Mouse (Mus musculus) MN1 (cell line): ENCODE results near the gene Taldo1.
A peak's percentile ranks its signal among the peaks of the same experiment; 100 is the strongest.

Experiments used
- DNase-seq: peaks from one replicate; pipeline ENCODE4 v3.0.0-alpha.2; 2016; ENCODE audit warnings: low spot score

Gene Taldo1

DNA sequence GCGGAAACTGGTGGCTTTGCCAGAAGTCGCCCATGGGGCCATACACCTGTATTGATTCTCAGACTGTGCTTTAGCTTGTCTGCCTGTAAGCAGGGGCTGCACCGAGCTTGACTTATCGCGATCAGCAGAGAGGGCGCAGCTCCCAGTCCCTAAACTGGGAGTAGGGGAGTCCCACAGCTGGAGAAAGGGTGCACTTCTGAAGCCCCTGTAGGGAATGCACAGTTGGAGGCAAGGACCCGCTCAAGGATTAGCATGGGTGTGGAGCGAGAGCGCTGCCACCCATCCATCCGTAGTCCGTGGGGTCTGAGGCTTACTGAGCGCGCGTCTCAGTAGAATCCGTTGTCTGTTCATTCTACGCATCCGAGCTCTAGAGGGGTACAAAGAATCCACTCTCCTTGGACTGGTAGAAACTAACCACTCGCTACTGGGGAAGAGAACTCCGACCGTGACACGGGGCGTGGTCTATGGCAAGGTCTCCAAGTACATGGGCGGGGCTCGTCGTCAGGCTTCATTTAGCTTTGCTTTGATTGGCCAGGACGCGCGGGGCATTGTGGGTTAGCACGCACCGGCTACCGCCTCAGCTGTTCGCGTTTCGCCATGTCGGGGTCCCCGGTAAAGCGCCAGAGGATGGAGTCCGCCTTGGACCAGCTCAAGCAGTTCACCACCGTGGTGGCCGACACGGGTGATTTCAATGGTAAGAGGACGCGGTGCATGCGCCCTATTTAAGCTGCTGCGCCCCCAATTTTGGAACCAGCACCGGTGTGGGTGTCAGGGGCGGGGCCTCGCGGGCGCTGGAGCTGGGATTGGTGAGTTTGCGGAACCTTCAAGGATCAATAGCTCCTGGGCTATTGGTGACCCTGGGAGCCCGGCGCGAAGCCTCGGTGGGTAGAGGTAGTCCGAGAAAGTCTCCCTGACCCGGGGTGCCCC, at the start of gene Taldo1:
Gene Taldo1, plus strand, starts transcription at position 575 of the 927 bp plus-strand sequence.
- DNase-seq = peak; percentile 95

DNA sequence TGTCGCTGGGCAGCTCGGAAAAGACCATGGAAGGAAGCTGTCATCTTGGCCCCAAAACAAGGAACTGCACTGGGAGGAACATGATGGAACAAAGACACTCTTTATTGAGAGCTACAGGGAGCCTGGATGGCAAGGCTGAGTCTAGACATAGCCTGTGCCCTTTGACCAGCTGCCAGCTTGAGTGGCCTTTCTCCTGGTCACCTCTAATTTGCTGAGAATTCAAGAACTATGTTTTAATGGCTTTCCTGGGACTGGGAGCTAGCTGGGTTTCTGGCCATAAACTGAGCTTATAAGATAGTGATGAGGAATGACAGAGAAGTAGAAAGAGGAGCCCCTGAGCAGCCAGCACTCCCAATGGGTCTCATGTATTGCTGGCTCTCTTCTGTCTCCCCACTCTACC, 48.8 kb upstream of the Taldo1 start:
- no peak for DNase-seq

DNA sequence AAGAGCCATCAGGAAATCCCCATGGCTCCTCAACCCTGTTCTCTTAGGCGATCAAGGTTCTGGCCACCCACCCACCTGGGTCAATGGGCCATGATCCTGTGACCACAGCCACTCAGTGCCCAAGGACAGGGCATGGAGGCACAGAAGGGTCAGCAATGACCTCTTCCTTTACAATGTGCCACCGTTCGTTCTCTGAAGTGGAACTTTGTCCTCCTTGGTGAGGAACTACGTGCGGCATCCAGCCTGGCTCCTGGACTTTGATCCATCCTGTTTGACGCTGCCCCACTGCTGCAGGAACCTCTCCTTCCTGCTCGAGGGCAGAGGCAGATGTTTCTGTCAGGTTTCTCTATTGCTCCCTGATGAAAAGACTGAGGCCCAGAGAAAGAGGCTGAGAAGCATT, 48.3 kb upstream of the Taldo1 start:
- DNase-seq = no peak

DNA sequence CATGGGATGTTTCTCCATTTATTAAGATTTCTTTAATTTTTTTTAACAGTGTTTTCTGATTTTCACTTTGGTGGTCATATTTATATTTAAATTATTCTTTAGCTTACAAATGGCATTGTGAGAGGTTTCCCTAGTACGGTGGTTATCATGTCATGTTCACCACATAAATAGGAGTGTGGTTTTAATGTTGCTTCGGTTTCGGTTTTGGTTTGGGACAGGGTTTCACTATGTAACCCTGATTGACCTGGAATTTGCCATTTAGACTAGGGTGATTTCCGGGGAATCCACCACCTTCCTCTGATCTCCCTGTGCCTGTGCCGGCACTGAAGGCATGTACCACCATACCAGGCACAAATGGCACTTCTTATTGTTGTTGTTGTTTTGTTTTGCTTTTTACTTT, 47.2 kb upstream of the Taldo1 start:
- no peak for DNase-seq

DNA sequence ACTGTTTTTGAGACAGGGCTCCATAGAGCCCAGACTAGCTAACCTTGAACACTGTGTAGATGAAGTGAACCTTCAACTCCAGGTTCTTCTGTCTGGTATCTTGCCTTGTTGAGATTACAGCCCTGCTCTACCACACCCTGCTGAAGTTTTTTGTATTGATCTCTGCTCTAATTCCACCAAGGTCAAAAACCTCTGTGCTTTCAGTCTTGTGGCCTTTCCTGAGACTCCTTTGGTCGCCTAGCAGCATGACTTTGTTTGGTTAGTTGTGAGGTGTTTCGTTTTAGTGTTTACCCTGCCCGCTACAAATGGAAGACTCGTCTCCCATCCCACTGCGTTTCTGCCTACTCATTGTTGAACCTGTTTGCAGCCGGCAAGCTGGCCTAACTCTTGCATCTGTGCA, 40.9 kb upstream of the Taldo1 start:
- no peak for DNase-seq

DNA sequence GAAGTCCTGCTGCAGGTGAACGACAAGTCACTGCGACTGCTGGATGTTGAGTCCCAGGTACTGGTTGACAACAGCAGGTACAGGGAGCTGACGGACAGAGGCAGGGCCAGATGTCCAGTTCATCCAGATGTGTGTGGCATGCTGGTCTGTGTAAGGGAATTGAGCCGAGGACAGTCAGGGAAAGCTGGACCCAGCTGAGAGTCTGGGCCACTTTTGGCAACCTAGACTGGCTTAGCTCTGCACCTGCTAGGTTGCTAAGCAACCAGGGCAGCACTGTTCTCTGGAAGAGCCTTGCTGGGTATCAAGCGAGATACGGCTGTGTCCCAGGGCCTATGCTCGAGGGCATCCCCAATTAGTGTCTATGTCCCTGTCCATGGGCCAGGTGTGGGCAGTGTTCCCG, 36.9 kb upstream of the Taldo1 start:
- peak; percentile 29 for DNase-seq

DNA sequence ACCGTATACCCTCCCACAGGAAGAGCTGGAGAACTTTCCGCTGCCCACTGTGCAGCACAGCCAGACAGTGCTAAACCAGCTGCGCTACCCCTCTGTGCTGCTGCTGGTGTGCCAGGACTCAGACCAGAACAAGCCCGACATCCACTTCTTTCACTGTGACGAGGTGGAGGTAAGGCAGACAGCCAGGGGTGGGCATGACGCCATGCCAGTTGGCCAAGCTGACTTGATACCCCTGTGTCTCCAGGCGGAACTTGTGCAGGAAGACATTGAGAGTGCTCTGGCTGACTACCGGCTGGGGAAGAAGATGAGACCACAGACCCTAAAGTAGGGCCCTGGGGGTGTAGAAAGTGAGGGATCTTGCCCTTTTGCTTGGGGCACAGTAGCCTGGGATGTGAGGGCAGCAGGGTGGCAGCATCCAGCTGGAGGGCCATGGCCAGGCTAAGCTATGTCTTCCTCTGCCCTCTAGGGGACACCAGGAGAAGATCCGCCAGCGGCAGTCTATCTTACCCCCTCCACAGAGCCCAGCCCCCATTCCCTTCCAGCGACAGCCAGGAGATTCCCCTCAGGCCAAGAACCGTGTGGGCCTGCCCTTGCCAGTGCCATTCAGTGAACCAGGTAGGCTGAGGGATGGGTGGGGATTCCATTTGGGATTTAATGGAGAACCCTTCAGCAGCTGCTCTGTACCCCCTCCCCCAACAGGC, 36.2 kb upstream of the Taldo1 start:
- DNase-seq = no peak

DNA sequence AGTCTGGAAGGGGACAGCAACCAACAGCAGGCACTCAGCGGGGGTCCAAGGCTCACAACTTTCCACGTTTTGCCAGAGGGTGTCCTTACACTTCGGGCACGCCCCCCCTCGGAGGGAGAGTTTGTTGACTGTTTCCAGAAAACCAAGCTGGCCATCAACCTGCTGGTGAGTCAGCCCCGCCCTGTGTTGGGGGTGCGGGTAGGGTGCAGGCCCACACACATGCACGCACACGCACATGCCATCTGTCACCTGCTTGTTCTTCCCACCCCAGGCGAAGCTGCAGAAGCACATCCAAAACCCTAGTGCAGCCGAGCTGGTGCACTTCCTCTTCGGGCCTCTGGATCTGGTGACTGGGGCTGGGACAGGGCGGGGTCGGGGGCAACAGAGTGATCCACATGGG, 35.0 kb upstream of the Taldo1 start:
- no peak for DNase-seq

DNA sequence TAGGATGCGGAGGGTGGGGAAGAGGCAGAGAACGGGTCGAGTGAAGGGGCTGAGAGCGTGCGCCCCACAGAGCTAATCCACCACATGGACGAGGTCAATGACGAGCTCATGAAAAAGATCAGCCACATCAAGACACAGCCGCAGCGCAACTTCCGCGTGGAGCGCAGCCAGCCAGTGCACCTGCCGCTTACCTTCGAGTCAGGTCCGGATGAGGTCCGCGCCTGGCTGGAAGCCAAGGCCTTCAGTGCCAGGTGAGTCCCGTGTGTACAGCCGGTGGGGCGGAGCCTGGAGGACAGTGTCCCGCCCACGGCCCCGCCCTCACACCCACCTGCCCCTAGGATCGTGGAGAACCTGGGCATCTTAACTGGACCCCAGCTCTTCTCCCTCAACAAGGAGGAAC, 30.5 kb upstream of the Taldo1 start:
- no peak for DNase-seq

DNA sequence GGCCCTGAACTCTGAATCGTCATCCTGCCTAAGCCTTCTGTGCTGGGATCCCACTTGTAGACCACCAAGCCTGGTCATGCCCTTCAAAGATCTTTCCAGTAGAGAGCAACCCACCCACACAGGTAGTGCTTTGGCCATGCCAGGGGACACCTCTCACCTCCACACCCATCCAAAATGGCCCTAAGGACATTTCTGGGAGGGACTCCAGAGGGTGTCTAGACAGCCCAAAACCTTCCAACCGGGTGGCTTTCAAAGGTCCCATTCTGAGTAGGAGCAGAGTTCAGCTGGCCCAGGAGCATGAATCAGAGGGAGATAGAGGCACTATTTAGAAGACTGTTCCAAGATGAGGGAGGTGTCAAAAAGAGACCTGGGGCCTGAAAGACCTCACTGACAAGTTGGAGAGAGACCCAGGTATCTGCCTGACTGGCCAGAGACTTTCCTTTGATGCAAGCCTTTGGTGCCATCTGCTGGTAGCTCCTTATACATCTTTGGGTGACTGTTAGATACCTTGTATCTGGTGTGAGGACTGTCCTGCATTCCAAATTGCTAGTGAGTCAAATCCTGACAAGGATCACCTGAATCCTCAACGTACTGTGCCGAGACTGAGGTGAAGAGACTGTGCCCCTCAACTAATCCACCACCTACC, 28.8 kb upstream of the Taldo1 start:
- DNase-seq = peak; percentile 79

DNA sequence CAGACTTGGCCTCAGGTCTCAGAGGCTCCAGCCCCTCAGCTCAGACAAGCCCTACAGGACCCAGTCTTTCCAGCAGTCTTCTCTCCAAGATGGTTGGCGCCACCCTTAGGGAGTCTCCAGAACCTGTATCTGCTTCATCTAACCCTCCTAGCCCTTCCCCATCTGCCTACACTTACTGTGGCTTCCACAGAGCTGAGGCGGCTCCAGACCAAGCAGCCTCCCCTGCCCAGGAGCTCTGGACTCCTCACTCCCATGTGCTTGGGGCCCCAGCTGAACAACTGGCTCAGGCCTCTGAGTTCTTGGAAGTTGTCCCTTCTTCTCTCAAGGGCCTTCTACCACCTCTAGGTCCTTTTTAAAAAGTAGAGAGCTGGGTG, 28.3 kb upstream of the Taldo1 start:
- no peak for DNase-seq

DNA sequence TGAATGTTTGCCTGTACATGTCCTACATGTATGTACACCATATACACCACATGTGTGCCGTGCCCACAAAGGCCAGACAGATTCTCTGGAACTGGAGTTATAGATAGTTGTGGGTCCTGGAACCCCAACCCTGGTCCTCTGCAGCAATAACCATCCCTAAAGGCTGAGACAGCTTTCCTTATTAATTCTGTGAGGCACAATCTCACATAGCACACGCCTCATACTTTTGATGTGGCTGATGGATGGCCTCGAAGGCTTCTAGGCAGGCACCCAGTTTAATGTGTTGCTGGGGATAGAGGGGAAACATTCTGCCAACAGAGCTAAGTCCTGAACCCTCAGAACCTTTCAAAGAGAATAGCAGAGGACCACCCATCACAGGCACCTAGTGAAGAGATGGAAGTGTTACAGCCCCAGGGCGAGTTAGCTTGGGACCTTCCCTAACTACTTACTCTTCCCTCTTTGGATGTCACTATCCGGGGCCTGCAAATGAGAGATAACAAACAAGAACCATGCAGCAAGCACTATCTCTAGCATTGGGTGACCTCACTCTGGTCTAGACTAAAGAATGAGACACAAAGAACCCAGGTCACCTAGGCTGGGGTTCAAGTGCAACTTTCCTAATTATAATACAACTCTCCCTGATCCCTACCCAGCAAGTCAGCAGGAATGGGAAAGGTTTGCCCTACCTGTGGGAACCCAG, 27.5 kb upstream of the Taldo1 start:
- no peak for DNase-seq

DNA sequence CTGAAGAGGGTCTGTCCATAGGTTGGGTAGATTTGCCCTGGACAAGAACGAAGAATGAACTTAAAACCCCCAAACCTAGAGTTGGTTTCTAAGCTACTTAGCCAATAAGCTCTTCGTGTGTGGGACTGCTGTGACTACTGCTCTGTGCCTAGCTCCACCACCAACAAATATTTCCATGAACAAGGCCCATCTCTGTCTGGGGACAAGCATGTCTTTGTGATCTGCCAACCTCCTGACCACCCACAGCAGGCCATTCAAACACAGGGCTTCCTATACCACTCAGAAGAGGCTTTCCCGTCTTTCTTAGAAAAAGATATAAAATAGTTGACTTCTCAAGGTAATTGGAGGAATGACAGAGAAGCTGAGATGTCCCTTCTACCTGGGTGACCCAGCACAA, 27.0 kb upstream of the Taldo1 start:
- no peak for DNase-seq

DNA sequence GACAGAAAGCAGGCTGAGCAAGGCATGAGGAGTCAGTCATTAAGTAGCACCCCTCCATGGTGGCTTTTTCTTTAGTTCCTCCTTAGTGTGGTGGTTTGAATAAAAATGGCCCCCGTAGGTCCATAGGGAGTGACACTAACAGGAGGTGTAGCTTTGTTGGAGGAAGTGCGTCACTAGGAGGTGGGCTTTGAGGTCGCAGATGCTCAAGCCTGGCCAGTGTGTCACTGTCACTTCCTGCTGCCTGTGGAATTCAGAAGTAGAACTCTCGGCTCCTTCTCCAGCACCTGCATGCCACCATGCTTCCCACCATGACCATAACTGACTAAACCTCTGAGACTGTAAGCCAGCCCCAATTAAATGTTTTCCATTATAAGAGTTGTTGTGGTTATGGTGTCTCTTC, 24.6 kb upstream of the Taldo1 start:
- DNase-seq = no peak

DNA sequence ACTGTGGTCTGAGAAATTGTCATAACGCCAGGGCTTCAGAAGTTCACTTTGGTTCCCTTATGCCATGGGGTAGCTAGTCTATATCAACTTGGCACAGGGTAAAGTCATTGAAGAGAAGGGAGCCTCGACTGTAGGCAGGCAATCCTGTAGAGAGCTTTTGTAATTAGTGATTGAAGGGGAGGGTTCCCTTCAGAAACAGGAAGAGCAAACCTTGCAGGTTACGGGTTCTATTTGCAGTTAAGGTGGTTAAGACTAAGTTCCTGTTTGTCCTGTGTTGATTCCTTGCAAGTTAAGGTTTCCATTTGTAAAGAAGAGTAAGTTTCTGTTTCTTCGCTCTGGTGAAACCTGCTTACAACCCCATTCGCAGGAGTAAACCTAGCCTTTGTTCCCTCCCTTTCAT, 22.1 kb upstream of the Taldo1 start:
- no peak for DNase-seq

DNA sequence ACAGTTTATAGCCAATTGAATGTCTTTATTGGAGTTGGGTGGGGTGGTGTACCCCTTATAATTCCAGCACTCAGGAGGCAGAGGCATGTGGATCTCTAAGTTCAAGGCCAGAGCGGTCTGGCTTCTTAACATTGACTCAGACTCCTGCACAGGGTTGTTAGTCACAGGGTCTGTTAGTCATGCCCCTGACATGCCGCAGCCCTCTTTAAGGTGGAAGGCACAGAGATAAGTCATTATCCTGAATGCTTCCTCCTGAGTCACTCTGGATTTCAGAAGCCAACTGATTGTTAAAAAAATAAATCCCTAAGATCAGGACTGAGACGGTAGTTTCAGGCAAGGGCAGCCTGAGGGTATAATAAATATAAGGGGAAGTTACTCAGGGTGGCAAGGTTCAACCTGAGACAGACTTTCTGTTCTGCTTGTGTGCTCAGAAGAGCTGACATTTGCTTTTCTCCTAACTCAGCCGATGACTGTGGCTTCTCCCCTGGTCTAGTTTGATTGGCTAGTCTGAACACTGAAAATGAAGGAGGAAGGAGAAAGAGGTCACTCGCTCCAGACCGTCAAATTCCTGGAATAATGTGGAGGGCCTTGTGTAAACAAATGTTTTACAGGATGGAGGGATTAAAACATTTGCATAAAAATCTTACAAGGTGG, 19.9 kb upstream of the Taldo1 start:
- DNase-seq = peak; percentile 25

DNA sequence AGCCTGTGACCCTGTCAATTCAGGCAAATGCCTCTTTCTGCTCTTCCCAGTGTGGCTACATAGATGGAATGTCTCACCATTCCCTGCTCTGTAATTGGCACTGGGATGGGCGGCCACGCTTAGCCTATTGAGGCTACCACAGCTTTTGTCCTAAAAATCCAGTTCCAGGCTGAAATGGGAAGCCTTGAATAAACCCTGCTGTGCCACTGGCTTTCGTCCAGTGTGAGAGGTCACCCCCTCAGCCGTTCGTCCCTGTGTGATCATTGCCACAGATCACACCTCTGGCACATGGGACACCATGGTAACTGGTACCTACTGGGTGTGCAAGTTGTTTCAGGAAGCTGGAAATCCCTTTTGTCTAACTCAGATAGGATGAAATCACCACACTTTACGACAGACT, 18.4 kb upstream of the Taldo1 start:
- DNase-seq = no peak

DNA sequence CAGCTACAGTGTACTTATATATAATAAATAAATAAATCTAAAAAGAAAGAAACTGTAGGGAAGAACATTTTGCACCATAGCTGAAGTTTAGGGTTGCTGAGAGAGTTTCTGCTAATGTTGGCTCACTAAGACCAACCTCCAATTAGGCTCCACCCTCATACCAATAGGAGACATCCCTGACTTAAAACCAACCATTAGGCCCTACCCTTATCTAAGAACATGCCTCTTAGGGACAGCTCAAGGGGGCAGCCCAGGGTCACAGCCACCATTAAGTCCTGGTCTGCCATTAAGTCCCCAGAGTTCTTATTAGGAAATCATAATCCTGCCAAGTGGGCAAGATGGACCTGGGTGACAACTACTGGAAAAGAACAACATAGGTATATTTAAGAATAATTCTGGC, 17.6 kb upstream of the Taldo1 start:
- no peak for DNase-seq

DNA sequence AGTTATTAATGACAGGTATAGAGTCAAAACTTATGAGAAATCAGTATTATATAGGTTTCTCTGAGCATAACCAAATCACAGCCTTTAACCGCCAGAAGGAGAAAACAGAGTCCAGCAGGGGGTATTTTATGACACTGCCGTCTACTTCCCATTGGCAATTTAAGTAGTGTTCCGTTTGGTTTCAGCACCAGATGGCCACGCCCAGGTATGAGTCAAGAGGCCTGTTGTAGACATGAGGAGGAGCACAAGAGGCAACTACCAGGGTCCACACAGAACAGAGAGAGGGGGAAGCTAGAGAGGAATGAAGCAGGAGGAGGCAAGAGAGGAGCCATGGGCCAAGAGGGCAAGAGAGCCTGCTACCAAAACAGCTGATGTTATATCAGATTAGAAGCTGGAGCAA, 12.4 kb upstream of the Taldo1 start:
- DNase-seq = peak; percentile 25

DNA sequence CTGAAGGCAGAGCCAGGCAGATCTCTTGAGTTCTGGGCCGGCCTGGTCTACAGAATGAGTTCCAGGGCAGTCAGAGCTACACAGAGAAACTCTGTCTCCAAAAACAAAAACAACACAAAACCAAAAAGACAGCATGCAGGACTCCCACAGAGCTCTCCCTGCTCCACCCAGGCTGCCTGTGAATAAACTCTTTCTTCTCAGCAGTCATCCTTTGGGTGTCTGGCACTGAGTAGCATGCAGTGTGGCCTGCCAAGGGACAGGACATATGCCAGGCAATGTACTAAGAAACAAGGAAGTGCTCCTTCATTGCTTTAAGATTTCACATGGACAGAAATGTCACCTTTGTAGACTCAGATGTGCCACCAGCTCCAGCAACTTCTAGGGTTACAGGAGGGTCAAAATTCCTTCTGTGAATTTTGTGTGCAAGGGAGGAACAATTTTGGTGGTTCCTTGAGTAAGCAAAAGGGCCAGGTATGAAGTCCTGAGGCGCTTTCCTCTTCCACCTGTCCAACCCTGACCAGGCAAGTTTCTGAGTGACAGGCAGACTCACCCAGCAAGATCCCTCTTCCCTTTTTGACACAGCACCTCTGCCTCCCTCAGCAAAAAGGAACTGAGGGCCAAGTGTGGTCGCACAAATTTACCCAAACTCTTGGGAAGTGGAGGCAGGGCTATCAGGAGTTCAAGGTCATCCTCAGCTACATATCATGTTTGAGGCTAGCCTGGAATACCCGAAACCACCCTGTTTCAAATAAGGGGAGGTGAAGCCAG, 10.7 kb upstream of the Taldo1 start:
- no peak for DNase-seq

DNA sequence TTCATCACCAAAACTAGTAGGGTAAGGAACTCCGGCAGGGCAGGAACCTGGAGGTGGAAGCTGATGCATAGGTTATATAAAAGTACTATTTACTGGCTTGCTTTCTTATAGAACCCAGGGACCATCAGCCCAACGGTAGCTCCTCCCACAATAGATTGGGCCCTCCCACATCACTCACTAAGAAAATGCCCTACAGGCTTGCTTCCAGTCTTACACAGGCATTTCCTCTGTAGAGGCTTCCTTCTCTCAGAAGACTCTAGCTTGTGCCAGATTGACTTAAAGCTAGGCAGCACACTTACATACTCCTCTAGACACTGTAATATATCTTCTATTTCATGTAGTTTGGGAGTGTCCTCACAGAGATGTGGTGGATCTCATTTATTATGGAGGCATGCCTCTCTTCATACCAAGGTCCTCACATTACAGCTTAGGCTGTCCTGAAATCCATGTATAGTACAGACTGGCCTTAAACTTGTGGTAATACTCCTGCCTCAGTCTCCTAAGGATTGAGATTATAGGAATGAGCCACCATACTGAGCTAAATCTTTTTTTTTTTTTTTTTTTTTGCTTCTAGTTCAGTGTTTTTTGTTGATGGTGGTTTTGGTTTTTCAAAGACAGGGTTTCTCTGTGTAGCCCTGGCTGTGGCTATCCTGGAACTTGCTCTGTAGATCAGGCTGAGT, 4.1 kb upstream of the Taldo1 start:
- no peak for DNase-seq
